Mouse (Mus musculus) testis, adult 2 months (tissue): ENCODE results near the gene Olfr1045. TPM values are rescaled to one million over a fixed set of nuclear protein-coding genes. Genes with fewer than 3 reads are reported as not detected.

Experiments
- H3K27ac ChIP-seq: fragments of 200-500 bp; 2 replicates; pipeline ENCODE4 v1.5.1; 2012; ENCODE audit warnings: low read depth, low read length; ENCODE audit not compliant: control insufficient read depth, insufficient read depth
- H3K27me3 ChIP-seq: fragments of 200-500 bp; 2 replicates; pipeline ENCODE4 v1.6.1; 2012; ENCODE audit warnings: mild to moderate bottlenecking, low read length, moderate library complexity; ENCODE audit not compliant: control insufficient read depth, insufficient read depth
- H3K36me3 ChIP-seq: fragments of 200-500 bp; 2 replicates; pipeline ENCODE4 v1.6.1; 2012; ENCODE audit warnings: mild to moderate bottlenecking, low read length; ENCODE audit not compliant: control insufficient read depth, insufficient read depth
- H3K4me1 ChIP-seq: fragments of 200-500 bp; 2 replicates; pipeline ENCODE4 v1.6.1; 2012; ENCODE audit warnings: low read length; ENCODE audit not compliant: control insufficient read depth, insufficient read depth
- H3K4me3 ChIP-seq: fragments of 200-500 bp; 2 replicates; pipeline ENCODE4 v1.5.1; 2012; ENCODE audit warnings: low read depth, mild to moderate bottlenecking, low read length, moderate library complexity, mixed read lengths; ENCODE audit not compliant: control insufficient read depth
- CTCF ChIP-seq: fragments of 200-500 bp; IDR thresholded peaks from 2 replicates; pipeline ENCODE4 v1.5.1; 2012; ENCODE audit warnings: low read depth, mild to moderate bottlenecking, inconsistent platforms, low read length, moderate library complexity; ENCODE audit not compliant: control insufficient read depth, insufficient read depth, insufficient replicate concordance
- POLR2A ChIP-seq: fragments of 200-500 bp; IDR thresholded peaks from 2 replicates; pipeline ENCODE4 v1.6.1; 2012; ENCODE audit warnings: low read depth, mild to moderate bottlenecking, inconsistent platforms, low read length, moderate library complexity; ENCODE audit not compliant: control insufficient read depth
- polyA plus RNA-seq: library from polyadenylated mRNA; depleted of rRNA; stranded (reverse); fragments of >200 nt; gene quantifications from 2 replicates; pipeline ENCODE4 v1.2.3, GENCODE M21; 2012; rRNA removed

The Olfr1045 gene
- polyA plus RNA-seq, 1 experiment, result not detected

GRCm38 (mm10) chr2:86167422-86167821 is 35.4 kb downstream of the Olfr1045 start, which contains the start of gene Olfr1043:
Gene Olfr1043 (minus strand): TSS chr2:86167522.
- no peaks in the 10 kb centered on the region for H3K4me1 ChIP-seq
- no peaks in the 10 kb centered on the region for H3K36me3 ChIP-seq
- H3K27ac ChIP-seq, result no peak within 1 kb of the TSS
- no peak for TF ChIP-seq POLR2A
- no peak for TF ChIP-seq CTCF
- H3K27me3 ChIP-seq, result no peaks in the 10 kb centered on the region
- H3K4me3 ChIP-seq, result no peak within 1 kb of the TSS

DNA sequence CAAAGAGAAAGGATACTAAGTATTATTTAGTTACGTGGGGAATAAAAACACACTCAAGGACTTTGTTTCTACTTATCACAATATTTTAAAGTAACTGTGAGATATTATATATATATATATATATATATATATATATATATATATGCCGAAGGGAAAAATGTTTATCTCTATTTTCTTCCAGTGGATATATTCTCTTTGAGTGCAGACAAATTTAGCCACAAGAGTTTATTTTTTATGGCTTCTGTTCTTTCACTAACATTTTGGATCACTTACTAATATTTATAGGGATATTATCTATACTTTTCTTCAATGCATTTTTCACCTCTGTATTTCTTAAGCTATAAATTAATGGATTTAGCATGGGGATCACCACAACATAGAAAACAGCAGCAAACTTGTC is 41.1 kb downstream of the Olfr1045 start, which contains the start of gene Olfr1042:
Gene Olfr1042 (minus strand): TSS at position 101 of the 400 bp plus-strand sequence.
- Histone ChIP-seq H3K36me3 (no peaks in the 10 kb centered on the region), H3K27ac (no peak within 1 kb of the TSS), H3K4me3 (no peak within 1 kb of the TSS), H3K4me1 (no peaks in the 10 kb centered on the region), H3K27me3 (no peaks in the 10 kb centered on the region)
- TF ChIP-seq POLR2A (no peak), CTCF (no peak)

GRCm38 (mm10) chr2:86146632-86147031 is 56.2 kb downstream of the Olfr1045 start, which contains the start of gene Olfr1040:
Gene Olfr1040 (minus strand): TSS chr2:86146732.
- Histone ChIP-seq H3K36me3 (no peaks in the 10 kb centered on the region), H3K4me3 (no peak within 1 kb of the TSS), H3K27me3 (no peaks in the 10 kb centered on the region), H3K27ac (no peak within 1 kb of the TSS), H3K4me1 (no peaks in the 10 kb centered on the region)
- TF ChIP-seq POLR2A (no peak), CTCF (no peak)

Other genes starting within 250 kb of the Olfr1045 start
- 0.02 and 0.31 TPM in 2 replicates for gene Olfr1029, start 229.1 kb downstream of the Olfr1045 start, polyA plus RNA-seq
- not detected in 2 replicates for gene Olfr1030, start 223.7 kb downstream of the Olfr1045 start, polyA plus RNA-seq
- gene Olfr1031, start 212.7 kb downstream of the Olfr1045 start, polyA plus RNA-seq, result not detected in 2 replicates
- gene Olfr1032, start 197.5 kb downstream of the Olfr1045 start, polyA plus RNA-seq, result not detected in 2 replicates
- 0.35 and 1.1 TPM in 2 replicates for gene Olfr1033, start 182.4 kb downstream of the Olfr1045 start, polyA plus RNA-seq
- not detected in 2 replicates for gene Olfr1034, start 157.1 kb downstream of the Olfr1045 start, polyA plus RNA-seq
- not detected in 2 replicates for gene Olfr1036, start 129.0 kb downstream of the Olfr1045 start, polyA plus RNA-seq
- gene Olfr1037, start 115.6 kb downstream of the Olfr1045 start, polyA plus RNA-seq, result not detected in 2 replicates
- gene Olfr1039, start 67.1 kb downstream of the Olfr1045 start, polyA plus RNA-seq, result not detected in 2 replicates
- not detected in 2 replicates for gene Olfr1040, start 56.3 kb downstream of the Olfr1045 start, polyA plus RNA-seq
- not detected in 2 replicates for gene Olfr1042, start 41.2 kb downstream of the Olfr1045 start, polyA plus RNA-seq
- not detected in 2 replicates for gene Olfr1043, start 35.5 kb downstream of the Olfr1045 start, polyA plus RNA-seq
- gene Olfr1044, start 25.2 kb downstream of the Olfr1045 start, polyA plus RNA-seq, result not detected in 2 replicates
- gene Olfr52, start 17.3 kb downstream of the Olfr1045 start, polyA plus RNA-seq, result not detected in 2 replicates
- gene Olfr1046, start 16.3 kb upstream of the Olfr1045 start, polyA plus RNA-seq, result not detected in 2 replicates
- gene Olfr1047, start 28.4 kb upstream of the Olfr1045 start, polyA plus RNA-seq, result not detected in 2 replicates
- not detected in 2 replicates for gene Olfr1048, start 37.3 kb upstream of the Olfr1045 start, polyA plus RNA-seq
- not detected in 2 replicates for gene Olfr1049, start 55.3 kb upstream of the Olfr1045 start, polyA plus RNA-seq
- gene Olfr1051, start 76.1 kb upstream of the Olfr1045 start, polyA plus RNA-seq, result not detected in 2 replicates
- not detected in 2 replicates for gene Olfr1052, start 89.4 kb upstream of the Olfr1045 start, polyA plus RNA-seq
- not detected in 2 replicates for gene Olfr1053, start 112.3 kb upstream of the Olfr1045 start, polyA plus RNA-seq
- not detected in 2 replicates for gene Olfr1054, start 132.4 kb upstream of the Olfr1045 start, polyA plus RNA-seq
- gene Olfr1055, start 147.3 kb upstream of the Olfr1045 start, polyA plus RNA-seq, result not detected in 2 replicates
- not detected in 2 replicates for gene Olfr1056, start 159.5 kb upstream of the Olfr1045 start, polyA plus RNA-seq
- not detected in 2 replicates for gene Olfr1057, start 175.4 kb upstream of the Olfr1045 start, polyA plus RNA-seq
- not detected in 2 replicates for gene Olfr1058, start 185.6 kb upstream of the Olfr1045 start, polyA plus RNA-seq
- not detected in 2 replicates for gene Olfr1061, start 211.0 kb upstream of the Olfr1045 start, polyA plus RNA-seq
- gene Olfr1062, start 223.7 kb upstream of the Olfr1045 start, polyA plus RNA-seq, result not detected in 2 replicates
- not detected in 2 replicates for gene Olfr1065, start 247.6 kb upstream of the Olfr1045 start, polyA plus RNA-seq